Mouse (Mus musculus) heart, embryonic 11.5 days (tissue): ENCODE measurements at regions not wholly inside any gene's neighbourhood (a gene's known extent, or its start where the extent isn't known, plus 50 kb on each side); places are given as distances from the start of the nearest gene placed in this dataset.

Experiments
- ATAC-seq: fragments of 200-750 bp; cut with Nextera tagmentation; replicated peaks from 2 replicates; pipeline ENCODE4 v1.8.0; 2017; ENCODE audit warnings: moderate library complexity; ENCODE audit not compliant: insufficient number of reproducible peaks, low FRiP score, low TSS enrichment
- H3K27ac ChIP-seq: fragments of 300-500 bp; sonication (generic); 2 replicates; pipeline ENCODE4 v1.5.1; 2014; ENCODE audit warnings: mild to moderate bottlenecking, low read depth, low read length
- H3K27me3 ChIP-seq: fragments of 300-500 bp; sonication (generic); 2 replicates; pipeline ENCODE4 v1.6.1; 2014; ENCODE audit warnings: mild to moderate bottlenecking, low read length, mixed read lengths; ENCODE audit not compliant: control insufficient read depth, insufficient read depth
- H3K36me3 ChIP-seq: fragments of 300-500 bp; sonication (generic); 2 replicates; pipeline ENCODE4 v1.6.1; 2014; ENCODE audit warnings: mild to moderate bottlenecking, low read length, moderate library complexity, mixed read lengths; ENCODE audit not compliant: control insufficient read depth, insufficient read depth
- H3K4me1 ChIP-seq: fragments of 300-500 bp; sonication (generic); 2 replicates; pipeline ENCODE4 v1.6.1; 2014; ENCODE audit warnings: low read length; ENCODE audit not compliant: control insufficient read depth, insufficient read depth
- H3K4me2 ChIP-seq: fragments of 300-500 bp; sonication (generic); 2 replicates; pipeline ENCODE4 v1.6.1; 2014; ENCODE audit warnings: mild to moderate bottlenecking, moderate library complexity
- H3K4me3 ChIP-seq: fragments of 300-500 bp; sonication (generic); 2 replicates; pipeline ENCODE4 v1.5.1; 2014; ENCODE audit warnings: low read depth, low read length
- H3K9ac ChIP-seq: fragments of 300-500 bp; sonication (generic); 2 replicates; pipeline ENCODE4 v1.6.1; 2014; ENCODE audit warnings: mild to moderate bottlenecking, low read depth, low read length, moderate library complexity
- H3K9me3 ChIP-seq: fragments of 300-500 bp; sonication (generic); replicated peaks from 2 replicates; pipeline ENCODE4 v1.6.1; 2016; ENCODE audit warnings: low read length; ENCODE audit not compliant: control insufficient read depth
- WGBS: fragments of 180-500 bp; shearing (Covaris S2); extraction: QIAGEN DNeasy Blood & Tissue Kit; methylation state at CpG from one replicate; pipeline ENCODE4 v1.1.7; 2014; ENCODE audit not compliant: insufficient replicate concordance; 5-methylcytosine and 5-hydroxymethylcytosine counted together

- H3K4me2 ChIP-seq = no peak overlapping the region
- 67% methylated on average over 4 of the region's 4 CpGs for whole genome bisulfite sequencing
- H3K9me3 ChIP-seq = no peaks in the 10 kb centered on the region
- no peaks in the 10 kb centered on the region for H3K36me3 ChIP-seq
- no peaks in the 10 kb centered on the region for H3K27me3 ChIP-seq
- no peaks in the 10 kb centered on the region for H3K4me1 ChIP-seq
- no peak for ATAC-seq
- no peak overlapping the region for H3K4me3 ChIP-seq
- no peak overlapping the region for H3K27ac ChIP-seq
- H3K9ac ChIP-seq = no peak overlapping the region
Measured at GRCm38 (mm10) chr10:102763696-102764095, 251.7 kb downstream of the Rassf9 start.

- Histone ChIP-seq H3K9ac (no peak overlapping the region), H3K27me3 (no peaks in the 10 kb centered on the region), H3K4me1 (no peaks in the 10 kb centered on the region), H3K4me2 (no peak overlapping the region), H3K27ac (no peak overlapping the region), H3K36me3 (no peaks in the 10 kb centered on the region), H3K4me3 (no peak overlapping the region), H3K9me3 (no peaks in the 10 kb centered on the region)
- 80% methylated on average over 2 of the region's 2 CpGs for WGBS
- ATAC-seq = no peak
Measured at GRCm38 (mm10) chr10:102762378-102762777, 250.4 kb downstream of the Rassf9 start.

- WGBS = 50% methylated on average over 3 of the region's 3 CpGs
- no peaks in the 10 kb centered on the region for H3K36me3 ChIP-seq
Measured at GRCm38 (mm10) chr10:102735207-102735606, 223.2 kb downstream of the Rassf9 start.

GRCm38 (mm10) chr10:102732420-102732819, 220.4 kb downstream of the Rassf9 start:
- no peak overlapping the region for H3K4me3 ChIP-seq
- H3K36me3 ChIP-seq = no peaks in the 10 kb centered on the region
- no peak for ATAC-seq
- H3K9ac ChIP-seq = no peak overlapping the region
- H3K4me2 ChIP-seq = no peak overlapping the region
- H3K27me3 ChIP-seq = no peaks in the 10 kb centered on the region
- no peaks in the 10 kb centered on the region for H3K9me3 ChIP-seq
- no peak overlapping the region for H3K27ac ChIP-seq
- no peaks in the 10 kb centered on the region for H3K4me1 ChIP-seq
- 77% methylated on average over 6 of the region's 6 CpGs for WGBS

More at GRCm38 (mm10) chr10:102735207-102735606, 223.2 kb downstream of the Rassf9 start:
- Histone ChIP-seq H3K4me3 (no peak overlapping the region), H3K4me2 (no peak overlapping the region), H3K27me3 (no peaks in the 10 kb centered on the region), H3K27ac (no peak overlapping the region), H3K9ac (no peak overlapping the region), H3K9me3 (no peaks in the 10 kb centered on the region), H3K4me1 (no peaks in the 10 kb centered on the region)
- no peak for ATAC-seq

GRCm38 (mm10) chr10:102712263-102712662, 200.2 kb downstream of the Rassf9 start:
- Histone ChIP-seq H3K4me2 (no peak overlapping the region), H3K4me3 (no peak overlapping the region), H3K27ac (no peak overlapping the region), H3K27me3 (no peaks in the 10 kb centered on the region), H3K36me3 (no peaks in the 10 kb centered on the region), H3K9ac (no peak overlapping the region), H3K9me3 (no peaks in the 10 kb centered on the region), H3K4me1 (no peaks in the 10 kb centered on the region)
- no peak for ATAC-seq
- WGBS = 63% methylated on average over 2 of the region's 2 CpGs

GRCm38 (mm10) chr10:102705848-102706247, 193.8 kb downstream of the Rassf9 start:
- ATAC-seq = no peak
- 93% methylated on average over 3 of the region's 3 CpGs for WGBS

GRCm38 (mm10) chr10:102694810-102695209, 182.8 kb downstream of the Rassf9 start:
- H3K4me3 ChIP-seq = no peak overlapping the region
- ATAC-seq = no peak

More at GRCm38 (mm10) chr10:102705848-102706247, 193.8 kb downstream of the Rassf9 start:
- no peaks in the 10 kb centered on the region for H3K4me1 ChIP-seq
- H3K9me3 ChIP-seq = no peaks in the 10 kb centered on the region
- H3K4me2 ChIP-seq = no peak overlapping the region
- no peak overlapping the region for H3K4me3 ChIP-seq
- H3K27ac ChIP-seq = no peak overlapping the region
- no peaks in the 10 kb centered on the region for H3K27me3 ChIP-seq
- no peak overlapping the region for H3K9ac ChIP-seq
- no peaks in the 10 kb centered on the region for H3K36me3 ChIP-seq

GRCm38 (mm10) chr10:102689966-102690365, 177.9 kb downstream of the Rassf9 start:
- H3K36me3 ChIP-seq = no peaks in the 10 kb centered on the region
- no peaks in the 10 kb centered on the region for H3K9me3 ChIP-seq
- no peaks in the 10 kb centered on the region for H3K4me1 ChIP-seq
- H3K4me3 ChIP-seq = no peak overlapping the region
- H3K9ac ChIP-seq = no peak overlapping the region
- H3K4me2 ChIP-seq = no peak overlapping the region
- ATAC-seq = no peak
- H3K27me3 ChIP-seq = no peaks in the 10 kb centered on the region
- 41% methylated on average over 1 of the region's 1 CpGs for WGBS
- no peak overlapping the region for H3K27ac ChIP-seq

More at GRCm38 (mm10) chr10:102694810-102695209, 182.8 kb downstream of the Rassf9 start:
- Histone ChIP-seq H3K27ac (no peak overlapping the region), H3K4me1 (no peaks in the 10 kb centered on the region), H3K9me3 (no peaks in the 10 kb centered on the region), H3K36me3 (no peaks in the 10 kb centered on the region), H3K4me2 (no peak overlapping the region), H3K27me3 (no peaks in the 10 kb centered on the region), H3K9ac (no peak overlapping the region)
- 76% methylated on average over 2 of the region's 2 CpGs for WGBS

- H3K9me3 ChIP-seq = no peaks in the 10 kb centered on the region
- no peaks in the 10 kb centered on the region for H3K36me3 ChIP-seq
- no peaks in the 10 kb centered on the region for H3K27me3 ChIP-seq
- H3K4me2 ChIP-seq = no peak overlapping the region
- no peaks in the 10 kb centered on the region for H3K4me1 ChIP-seq
- no peak overlapping the region for H3K9ac ChIP-seq
- H3K4me3 ChIP-seq = no peak overlapping the region
- WGBS = 73% methylated on average over 14 of the region's 14 CpGs
- no peak overlapping the region for H3K27ac ChIP-seq
- ATAC-seq = no peak
Measured at GRCm38 (mm10) chr10:102686667-102687397, 174.8 kb downstream of the Rassf9 start.
